Mouse (Mus musculus): ENCODE data around the gene Tgfb1i1. TPM values are rescaled to one million over a fixed set of nuclear protein-coding genes. Genes with fewer than 3 reads are reported as not detected.

Tgfb1i1 gene
- polyA plus RNA-seq, 1 experiment from 2014 or later: 161 TPM

DNA sequence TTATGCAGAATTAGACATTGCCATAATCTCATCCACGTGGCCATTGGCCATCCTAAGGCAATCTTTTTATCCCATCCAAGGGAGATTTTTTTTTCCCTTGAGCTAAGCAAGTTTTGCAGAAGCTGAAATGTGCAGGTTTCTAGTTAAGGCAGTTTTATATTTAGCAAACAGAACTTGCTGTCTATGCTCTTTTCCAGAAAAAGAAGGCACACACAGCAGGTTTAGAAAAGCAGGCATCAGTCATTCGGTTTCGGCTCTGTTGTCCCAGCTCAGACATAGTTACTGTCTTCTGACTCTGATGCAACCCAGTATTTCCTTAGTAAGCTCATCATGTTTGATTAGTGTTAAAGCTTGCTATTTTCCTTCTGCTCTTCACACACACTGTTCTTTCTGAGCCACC is 25.7 kb upstream of the Tgfb1i1 start:
- no peak overlapping the region for H3K4me2 ChIP-seq (ENCODE audit: low read depth, low read length)
- 88% methylated on average over 3 of the region's 3 CpGs for WGBS
- no peaks in the 10 kb centered on the region for H3K27me3 ChIP-seq (ENCODE audit: control insufficient read depth, insufficient read depth, low read length)
- ATAC-seq (replicated peaks; ENCODE audit: extremely low read depth, insufficient read depth, low FRiP score): no peak
- H3K4me3 ChIP-seq (ENCODE audit: low read length): no peak overlapping the region
- no peaks in the 10 kb centered on the region for H3K9me3 ChIP-seq (replicated peaks; ENCODE audit: control insufficient read depth, low read length)
- H3K27ac ChIP-seq (ENCODE audit: low read length): no peak overlapping the region
- H3K4me1 ChIP-seq (ENCODE audit: control insufficient read depth, insufficient read depth, low read length): no peaks in the 10 kb centered on the region
- H3K9ac ChIP-seq (ENCODE audit: low read length): no peak overlapping the region
- no peaks in the 10 kb centered on the region for H3K36me3 ChIP-seq (ENCODE audit: control insufficient read depth, insufficient read depth)

DNA sequence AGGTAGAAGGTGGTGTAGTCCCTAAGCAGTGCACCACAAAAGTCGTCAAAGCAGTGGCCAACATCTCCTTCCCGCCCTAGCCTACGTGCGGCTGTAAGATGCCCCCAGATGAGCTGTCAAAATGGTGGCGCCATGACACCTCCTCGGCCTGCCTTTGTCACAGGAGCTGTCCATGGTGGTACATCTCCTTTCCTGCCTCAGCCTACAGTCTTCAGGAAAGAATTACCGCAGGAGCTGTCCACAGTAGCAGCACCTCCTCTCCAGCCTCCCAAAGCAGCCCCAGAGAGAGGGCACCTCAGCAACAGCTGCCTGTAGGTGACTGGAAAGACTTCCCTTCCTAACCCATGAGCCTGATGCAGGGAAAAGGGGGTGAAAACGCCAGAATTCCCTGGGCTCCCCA is 14.9 kb upstream of the Tgfb1i1 start:
- Histone ChIP-seq H3K4me3 (ENCODE audit: low read length) (no peak overlapping the region), H3K9me3 (replicated peaks; ENCODE audit: control insufficient read depth, low read length) (no peaks in the 10 kb centered on the region; the same call in 1 of the 2 replicates), H3K27ac (ENCODE audit: low read length) (no peak overlapping the region), H3K36me3 (ENCODE audit: control insufficient read depth, insufficient read depth) (no peaks in the 10 kb centered on the region), H3K27me3 (ENCODE audit: control insufficient read depth, insufficient read depth, low read length) (no peaks in the 10 kb centered on the region), H3K4me1 (ENCODE audit: control insufficient read depth, insufficient read depth, low read length) (peaks cover 2% of the 10 kb centered on the region), H3K4me2 (ENCODE audit: low read depth, low read length) (no peak overlapping the region), H3K9ac (ENCODE audit: low read length) (no peak overlapping the region)
- no peak; the same call in 1 of the 2 replicates for ATAC-seq (replicated peaks; ENCODE audit: extremely low read depth, insufficient read depth, low FRiP score)
- WGBS: 30% methylated on average over 8 of the region's 8 CpGs

DNA sequence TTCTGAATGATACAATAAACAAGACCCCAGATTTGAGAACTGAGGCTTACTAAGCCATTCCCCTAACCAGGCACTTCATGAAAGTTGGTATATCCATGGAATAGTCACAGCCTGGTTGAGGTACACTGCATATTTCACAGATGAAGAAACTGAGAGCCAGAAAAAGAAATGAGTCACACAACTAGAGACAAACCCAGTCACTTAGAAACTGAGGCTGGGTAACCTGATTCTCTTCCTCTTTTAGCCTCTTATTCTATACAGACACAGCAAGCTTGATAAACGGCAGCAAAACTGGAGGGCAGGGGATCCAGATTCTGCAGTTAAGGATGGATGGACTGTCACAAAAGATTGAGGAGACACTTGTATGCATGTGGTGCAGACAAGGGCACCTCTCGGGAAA is 11.8 kb upstream of the Tgfb1i1 start:
- no peak overlapping the region for H3K4me2 ChIP-seq (ENCODE audit: low read depth, low read length)
- H3K4me1 ChIP-seq (ENCODE audit: control insufficient read depth, insufficient read depth, low read length): peaks cover 15% of the 10 kb centered on the region
- H3K4me3 ChIP-seq (ENCODE audit: low read length): no peak overlapping the region
- no peak overlapping the region for H3K9ac ChIP-seq (ENCODE audit: low read length)
- no peak for ATAC-seq (replicated peaks; ENCODE audit: extremely low read depth, insufficient read depth, low FRiP score)
- no peaks in the 10 kb centered on the region; the same call in 1 of the 2 replicates for H3K9me3 ChIP-seq (replicated peaks; ENCODE audit: control insufficient read depth, low read length)
- 86% methylated on average over 2 of the region's 2 CpGs for WGBS
- no peak overlapping the region for H3K27ac ChIP-seq (ENCODE audit: low read length)
- no peaks in the 10 kb centered on the region; the same call in none of the 2 replicates for H3K36me3 ChIP-seq (ENCODE audit: control insufficient read depth, insufficient read depth)
- no peaks in the 10 kb centered on the region for H3K27me3 ChIP-seq (ENCODE audit: control insufficient read depth, insufficient read depth, low read length)

DNA sequence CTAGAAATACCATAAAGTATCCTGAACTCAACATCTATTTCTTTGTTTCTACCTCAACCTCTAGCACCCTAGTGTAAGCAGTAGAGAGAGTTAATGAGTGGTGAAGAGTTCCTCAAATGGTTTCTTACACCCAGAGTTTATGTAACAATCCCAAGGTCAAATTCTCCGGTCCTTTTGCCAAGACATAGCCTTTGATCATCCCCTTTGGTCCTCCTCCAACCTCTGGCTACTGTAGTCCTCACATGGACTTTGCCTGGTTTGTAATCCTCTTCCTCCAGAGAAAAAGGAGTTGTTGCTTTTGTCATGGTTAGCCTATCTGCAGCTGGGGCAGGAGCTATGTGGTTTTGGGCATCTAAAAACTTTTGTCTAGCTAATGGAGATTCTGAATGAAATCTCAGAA is 11.1 kb upstream of the Tgfb1i1 start:
- Histone ChIP-seq H3K36me3 (ENCODE audit: control insufficient read depth, insufficient read depth) (peaks cover 6% of the 10 kb centered on the region), H3K9ac (ENCODE audit: low read length) (no peak overlapping the region), H3K27ac (ENCODE audit: low read length) (no peak overlapping the region), H3K27me3 (ENCODE audit: control insufficient read depth, insufficient read depth, low read length) (no peaks in the 10 kb centered on the region), H3K4me3 (ENCODE audit: low read length) (no peak overlapping the region), H3K4me2 (ENCODE audit: low read depth, low read length) (no peak overlapping the region), H3K4me1 (ENCODE audit: control insufficient read depth, insufficient read depth, low read length) (peaks cover 15% of the 10 kb centered on the region), H3K9me3 (replicated peaks; ENCODE audit: control insufficient read depth, low read length) (no peaks in the 10 kb centered on the region; the same call in 1 of the 2 replicates)
- WGBS: 75% methylated on average over 1 of the region's 1 CpGs
- no peak for ATAC-seq (replicated peaks; ENCODE audit: extremely low read depth, insufficient read depth, low FRiP score)

DNA sequence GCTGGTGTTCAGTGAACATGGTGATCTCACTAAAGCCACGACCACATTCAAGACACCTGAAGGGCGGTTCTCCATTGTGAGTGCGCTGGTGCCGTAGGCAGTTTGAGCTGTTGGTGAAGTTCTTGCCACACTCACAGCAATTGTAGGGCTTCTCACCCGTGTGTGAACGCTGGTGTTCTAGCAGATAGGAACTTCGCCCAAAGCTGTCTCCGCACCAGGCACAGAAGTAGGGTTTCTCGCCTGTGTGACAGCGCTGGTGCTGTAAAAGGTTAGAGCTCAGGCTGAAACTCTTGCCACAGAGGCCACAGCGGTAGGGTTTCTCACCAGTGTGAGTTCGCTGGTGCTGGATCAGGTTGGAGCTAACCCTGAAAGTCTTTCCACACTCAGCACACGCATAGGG is 10.2 kb upstream of the Tgfb1i1 start:
- H3K9me3 ChIP-seq (replicated peaks; ENCODE audit: control insufficient read depth, low read length): no peaks in the 10 kb centered on the region; the same call in 1 of the 2 replicates
- 91% methylated on average over 13 of the region's 13 CpGs for WGBS
- no peak overlapping the region for H3K27ac ChIP-seq (ENCODE audit: low read length)
- H3K9ac ChIP-seq (ENCODE audit: low read length): peak overlapping the region; percentile 89
- H3K27me3 ChIP-seq (ENCODE audit: control insufficient read depth, insufficient read depth, low read length): no peaks in the 10 kb centered on the region
- H3K4me1 ChIP-seq (ENCODE audit: control insufficient read depth, insufficient read depth, low read length): peaks cover 15% of the 10 kb centered on the region
- peak overlapping the region; percentile 78 for H3K4me2 ChIP-seq (ENCODE audit: low read depth, low read length)
- no peak for ATAC-seq (replicated peaks; ENCODE audit: extremely low read depth, insufficient read depth, low FRiP score)
- H3K36me3 ChIP-seq (ENCODE audit: control insufficient read depth, insufficient read depth): peaks cover 9% of the 10 kb centered on the region
- no peak overlapping the region for H3K4me3 ChIP-seq (ENCODE audit: low read length)

DNA sequence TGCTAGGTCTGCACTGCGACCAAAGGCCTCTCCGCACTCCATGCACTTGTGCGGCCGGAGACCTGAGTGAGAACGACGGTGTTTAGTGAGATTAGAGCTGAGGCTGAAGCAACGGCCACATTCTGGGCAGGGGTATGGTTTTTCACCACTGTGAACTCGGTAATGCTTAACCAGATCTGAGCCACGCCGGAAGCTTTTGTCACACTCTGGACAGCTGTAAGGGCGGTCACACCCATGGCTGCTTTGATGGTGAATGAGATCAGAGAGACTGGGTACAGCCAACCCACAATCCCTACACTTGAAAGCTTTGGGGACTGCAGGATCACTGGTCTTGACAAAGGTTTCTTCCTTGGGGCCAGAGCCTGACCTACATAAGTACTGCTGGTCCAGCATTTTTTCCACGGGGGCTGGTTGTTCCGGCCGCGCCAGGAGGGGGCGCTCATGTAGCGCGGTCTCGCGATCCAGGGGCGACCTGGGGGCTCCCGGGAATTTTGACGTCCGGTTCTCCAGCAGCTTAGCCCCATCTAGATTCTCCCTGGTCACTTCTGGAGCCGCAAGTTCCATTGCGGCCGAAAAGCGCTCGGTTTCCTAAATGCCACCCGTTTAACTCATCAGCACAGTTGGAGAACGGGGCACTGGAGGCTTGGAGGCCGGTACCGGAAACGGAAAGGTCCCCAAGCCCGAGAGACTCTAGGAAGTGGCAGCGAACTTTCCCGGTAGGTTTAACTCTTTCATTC is 9.6 kb upstream of the Tgfb1i1 start, which contains the start of gene Armc5:
Armc5 (plus strand) TSS at position 487 of the 737 bp plus-strand sequence.
- peak within 1 kb of the TSS; percentile 78 for H3K4me2 ChIP-seq (ENCODE audit: low read depth, low read length)
- H3K9ac ChIP-seq (ENCODE audit: low read length): peak within 1 kb of the TSS; percentile 89
- no peaks in the 10 kb centered on the region for H3K27me3 ChIP-seq (ENCODE audit: control insufficient read depth, insufficient read depth, low read length)
- H3K27ac ChIP-seq (ENCODE audit: low read length): peak within 1 kb of the TSS; percentile 99
- no peak; the same call in 1 of the 2 replicates for ATAC-seq (replicated peaks; ENCODE audit: extremely low read depth, insufficient read depth, low FRiP score)
- whole genome bisulfite sequencing: 24% methylated on average over 37 of the region's 37 CpGs
- peaks cover 13% of the 10 kb centered on the region for H3K36me3 ChIP-seq (ENCODE audit: control insufficient read depth, insufficient read depth)
- no peaks in the 10 kb centered on the region for H3K9me3 ChIP-seq (replicated peaks; ENCODE audit: control insufficient read depth, low read length)
- peaks cover 15% of the 10 kb centered on the region for H3K4me1 ChIP-seq (ENCODE audit: control insufficient read depth, insufficient read depth, low read length)
- H3K4me3 ChIP-seq (ENCODE audit: low read length): peak within 1 kb of the TSS; percentile 86

DNA sequence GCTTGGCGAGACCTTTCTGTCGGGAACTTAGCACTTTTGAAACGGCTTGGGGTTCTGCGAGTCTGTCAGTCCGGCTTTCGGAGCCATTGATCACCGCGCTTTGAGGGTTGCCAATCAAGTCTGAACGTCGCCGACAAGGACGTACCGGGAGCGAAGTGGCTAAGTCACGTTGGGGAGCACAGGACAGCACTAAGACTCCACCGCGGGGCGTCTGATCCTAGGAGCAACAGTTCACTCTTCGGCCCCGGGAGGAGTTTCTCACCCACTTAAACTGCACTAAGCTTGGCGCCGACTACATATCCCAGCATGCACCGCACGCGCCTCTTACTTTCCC is 9.1 kb upstream of the Tgfb1i1 start:
- peaks cover 18% of the 10 kb centered on the region for H3K36me3 ChIP-seq (ENCODE audit: control insufficient read depth, insufficient read depth)
- H3K27me3 ChIP-seq (ENCODE audit: control insufficient read depth, insufficient read depth, low read length): no peaks in the 10 kb centered on the region
- H3K4me3 ChIP-seq (ENCODE audit: low read length): peak overlapping the region; percentile 86
- H3K9me3 ChIP-seq (replicated peaks; ENCODE audit: control insufficient read depth, low read length): no peaks in the 10 kb centered on the region
- no peak for ATAC-seq (replicated peaks; ENCODE audit: extremely low read depth, insufficient read depth, low FRiP score)
- H3K27ac ChIP-seq (ENCODE audit: low read length): peak overlapping the region; percentile 99
- H3K4me1 ChIP-seq (ENCODE audit: control insufficient read depth, insufficient read depth, low read length): peaks cover 15% of the 10 kb centered on the region
- H3K4me2 ChIP-seq (ENCODE audit: low read depth, low read length): peak overlapping the region; percentile 78
- 0% methylated on average over 25 of the region's 25 CpGs for whole genome bisulfite sequencing
- peak overlapping the region; percentile 89 for H3K9ac ChIP-seq (ENCODE audit: low read length)

DNA sequence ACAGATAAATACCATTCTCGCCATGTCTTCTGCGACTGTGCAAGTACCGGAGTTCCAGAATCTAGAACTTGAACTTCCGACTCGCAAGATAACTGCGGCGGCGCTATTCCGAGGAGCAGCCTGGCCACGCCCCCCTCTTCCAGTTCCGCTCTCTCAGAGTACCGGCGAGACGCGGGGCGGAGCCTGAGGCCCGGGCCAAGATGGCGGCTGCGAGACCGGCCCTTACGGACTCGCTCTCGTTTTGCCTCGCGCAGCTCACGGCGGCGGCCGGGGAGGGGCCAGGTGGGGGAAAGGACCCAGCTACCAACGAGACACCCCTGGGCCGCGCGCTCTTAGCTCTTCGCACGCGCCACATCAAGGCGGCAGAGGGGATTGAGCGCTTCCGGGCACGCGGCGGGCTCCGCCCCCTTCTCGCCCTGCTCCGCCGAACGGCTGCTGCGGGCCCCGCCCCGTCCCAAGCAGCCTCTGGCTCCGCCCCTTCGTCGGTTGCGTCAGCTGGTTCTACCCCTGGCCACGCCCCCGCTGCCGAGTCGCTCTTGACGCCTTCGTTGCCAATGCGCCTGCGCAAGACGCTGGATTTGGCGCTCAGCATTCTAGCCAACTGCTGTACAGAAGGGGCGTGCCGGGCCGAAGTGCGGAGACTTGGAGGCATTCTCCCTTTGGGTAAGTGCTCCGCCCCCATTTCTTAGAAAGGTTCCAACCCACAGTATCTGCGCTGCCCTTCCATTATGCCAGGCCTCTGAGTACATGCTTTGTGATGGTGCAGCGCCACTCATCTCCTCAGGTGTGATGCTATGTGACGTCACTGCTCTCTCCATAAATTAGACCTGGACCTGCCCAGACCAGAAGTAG is 8.5 kb upstream of the Tgfb1i1 start, which contains the start of gene 9130023H24Rik:
9130023H24Rik (minus strand) TSS at position 105 of the 852 bp plus-strand sequence.
- under 1% methylated on average over 72 of the region's 72 CpGs for WGBS
- Histone ChIP-seq H3K4me1 (ENCODE audit: control insufficient read depth, insufficient read depth, low read length) (peaks cover 15% of the 10 kb centered on the region), H3K9me3 (replicated peaks; ENCODE audit: control insufficient read depth, low read length) (no peaks in the 10 kb centered on the region), H3K4me3 (ENCODE audit: low read length) (peak within 1 kb of the TSS; percentile 86), H3K4me2 (ENCODE audit: low read depth, low read length) (peak within 1 kb of the TSS; percentile 78), H3K9ac (ENCODE audit: low read length) (peak within 1 kb of the TSS; percentile 89), H3K27me3 (ENCODE audit: control insufficient read depth, insufficient read depth, low read length) (no peaks in the 10 kb centered on the region), H3K36me3 (ENCODE audit: control insufficient read depth, insufficient read depth) (peaks cover 19% of the 10 kb centered on the region), H3K27ac (ENCODE audit: low read length) (peak within 1 kb of the TSS; percentile 99)
- ATAC-seq (replicated peaks; ENCODE audit: extremely low read depth, insufficient read depth, low FRiP score): peak; percentile 91

DNA sequence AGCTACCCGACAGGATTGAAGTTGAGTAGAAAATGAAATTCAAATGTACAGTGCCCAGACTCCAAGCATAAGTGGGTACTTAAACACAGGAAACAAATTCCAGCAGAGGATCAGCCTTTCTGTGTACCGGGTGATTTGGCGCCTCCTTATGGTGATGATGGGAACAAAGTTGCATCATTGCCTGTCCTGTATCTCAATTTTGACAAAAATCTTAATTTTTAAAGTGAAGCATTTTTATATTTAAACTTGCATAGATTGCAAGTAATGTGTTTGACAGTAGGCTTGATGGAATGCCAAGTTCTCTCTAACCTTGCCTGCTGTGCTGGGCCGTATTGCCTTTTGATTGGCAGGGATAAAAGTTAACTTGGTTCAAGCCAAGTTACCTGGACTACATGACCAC is 7.6 kb upstream of the Tgfb1i1 start:
- peak overlapping the region; percentile 86 for H3K4me3 ChIP-seq (ENCODE audit: low read length)
- no peaks in the 10 kb centered on the region for H3K27me3 ChIP-seq (ENCODE audit: control insufficient read depth, insufficient read depth, low read length)
- no peaks in the 10 kb centered on the region for H3K9me3 ChIP-seq (replicated peaks; ENCODE audit: control insufficient read depth, low read length)
- H3K27ac ChIP-seq (ENCODE audit: low read length): peak overlapping the region; percentile 78
- peak overlapping the region; percentile 57 for H3K9ac ChIP-seq (ENCODE audit: low read length)
- ATAC-seq (replicated peaks; ENCODE audit: extremely low read depth, insufficient read depth, low FRiP score): no peak
- H3K36me3 ChIP-seq (ENCODE audit: control insufficient read depth, insufficient read depth): peaks cover 20% of the 10 kb centered on the region
- 23% methylated on average over 4 of the region's 4 CpGs for WGBS
- peak overlapping the region; percentile 72 for H3K4me2 ChIP-seq (ENCODE audit: low read depth, low read length)
- H3K4me1 ChIP-seq (ENCODE audit: control insufficient read depth, insufficient read depth, low read length): peaks cover 15% of the 10 kb centered on the region

Measured in heart, embryonic 16.5 days (tissue).